Mouse (Mus musculus): ENCODE results near the gene Sft2d1.

GRCm38 (mm10) chr17:8301515-8301914 lies 9.4 kb upstream of the Sft2d1 start:
- TF ChIP-seq MAFK (IDR thresholded peaks at IDR 0.05; ENCODE audit: insufficient read depth, low read depth, low read length) (no peak), CHD2 (IDR thresholded peaks at IDR 0.05; ENCODE audit: low read depth, low read length) (no peak), HCFC1 (IDR thresholded peaks at IDR 0.05; ENCODE audit: borderline replicate concordance, insufficient read depth, low read length) (no peak), ZC3H11A (IDR thresholded peaks at IDR 0.05; ENCODE audit: borderline replicate concordance, low read depth, low read length) (no peak), ZNF384 (IDR thresholded peaks at IDR 0.05; ENCODE audit: low read depth, low read length) (peak; percentile 92)
